Mouse (Mus musculus): ENCODE measurements at regions not wholly inside any gene's neighbourhood (a gene's known extent, or its start where the extent isn't known, plus 50 kb on each side); places are given as distances from the start of the nearest gene placed in this dataset.

GRCm38 (mm10) chr4:131014301-131015081 lies 70.3 kb downstream of the Matn1 start:
- no peak for DNase-seq (ENCODE audit: low spot score in 2 of 2)

- no peak for DNase-seq (ENCODE audit: low spot score in 2 of 2)
Measured at GRCm38 (mm10) chr4:131015156-131015555, 71.0 kb downstream of the Matn1 start.

GRCm38 (mm10) chr4:131023601-131024000 lies 79.4 kb downstream of the Matn1 start:
- no peak for DNase-seq (ENCODE audit: low spot score in 2 of 2)

GRCm38 (mm10) chr4:131036292-131036691 lies 92.1 kb downstream of the Matn1 start:
- no peak for DNase-seq (ENCODE audit: low spot score in 2 of 2)

- DNase-seq (ENCODE audit: low spot score in 2 of 2), result no peak
Measured at GRCm38 (mm10) chr4:131037179-131037578, 93.0 kb downstream of the Matn1 start.

- no peak for DNase-seq (ENCODE audit: low spot score in 2 of 2)
Measured at GRCm38 (mm10) chr4:131039686-131040085, 95.5 kb downstream of the Matn1 start.

GRCm38 (mm10) chr4:131041210-131041609 lies 97.0 kb downstream of the Matn1 start:
- DNase-seq (ENCODE audit: low spot score in 2 of 2), result no peak

- no peak for DNase-seq (ENCODE audit: low spot score in 2 of 2)
Measured at GRCm38 (mm10) chr4:131046101-131046500, 101.9 kb downstream of the Matn1 start.

GRCm38 (mm10) chr4:131046969-131047650 lies 102.9 kb downstream of the Matn1 start:
- DNase-seq (ENCODE audit: low spot score in 2 of 2), result no peak

GRCm38 (mm10) chr4:131056293-131056692 lies 112.1 kb downstream of the Matn1 start:
- no peak for DNase-seq (ENCODE audit: low spot score in 2 of 2)

- DNase-seq (ENCODE audit: low spot score in 2 of 2), result no peak
Measured at GRCm38 (mm10) chr4:131059572-131059971, 115.4 kb downstream of the Matn1 start.

GRCm38 (mm10) chr4:131060191-131060680 lies 116.1 kb downstream of the Matn1 start:
- no peak for DNase-seq (ENCODE audit: low spot score in 2 of 2)

- DNase-seq (ENCODE audit: low spot score in 2 of 2), result no peak
Measured at GRCm38 (mm10) chr4:131060706-131061105, 116.5 kb downstream of the Matn1 start.

- no peak for DNase-seq (ENCODE audit: low spot score in 2 of 2)
Measured at GRCm38 (mm10) chr4:131062592-131062991, 118.4 kb downstream of the Matn1 start.

- no peak for DNase-seq (ENCODE audit: low spot score in 2 of 2)
Measured at GRCm38 (mm10) chr4:131066186-131066939, 122.2 kb downstream of the Matn1 start.

- no peak for DNase-seq (ENCODE audit: low spot score in 2 of 2)
Measured at GRCm38 (mm10) chr4:131070566-131070965, 126.4 kb downstream of the Matn1 start.

- DNase-seq (ENCODE audit: low spot score in 2 of 2), result no peak
Measured at GRCm38 (mm10) chr4:131072623-131073022, 128.4 kb downstream of the Matn1 start.

- DNase-seq (ENCODE audit: low spot score in 2 of 2), result no peak
Measured at GRCm38 (mm10) chr4:131073420-131073819, 129.2 kb downstream of the Matn1 start.

GRCm38 (mm10) chr4:131075326-131075932 lies 131.2 kb downstream of the Matn1 start:
- DNase-seq (ENCODE audit: low spot score in 2 of 2), result no peak

GRCm38 (mm10) chr4:131076628-131077027 lies 132.4 kb downstream of the Matn1 start:
- DNase-seq (ENCODE audit: low spot score in 2 of 2), result no peak

GRCm38 (mm10) chr4:131080113-131080512 lies 135.9 kb downstream of the Matn1 start:
- no peak for DNase-seq (ENCODE audit: low spot score in 2 of 2)

- DNase-seq (ENCODE audit: low spot score in 2 of 2), result no peak
Measured at GRCm38 (mm10) chr4:131083405-131083804, 139.2 kb downstream of the Matn1 start.

Measured in spleen, postnatal 14 days (tissue).